Mouse (Mus musculus) cerebellum, adult 2 months (tissue): ENCODE measurements around the gene Ctnnbl1. TPM values are rescaled to one million over a fixed set of nuclear protein-coding genes. Genes with fewer than 3 reads are reported as not detected.

Experiments used
- DNase-seq, 2 experiments: peaks; one replicate each; pipeline ENCODE4 v3.0.0; 2021
- H3K27ac ChIP-seq: fragments of 200-500 bp; 2 replicates; pipeline ENCODE4 v1.5.1; 2012; ENCODE audit warnings: low read length, control low read depth, inconsistent platforms; ENCODE audit not compliant: insufficient read depth
- H3K27me3 ChIP-seq: fragments of 200-500 bp; 2 replicates; pipeline ENCODE4 v1.6.1; 2012; ENCODE audit warnings: inconsistent platforms, mild to moderate bottlenecking, low read length, moderate library complexity; ENCODE audit not compliant: control insufficient read depth, insufficient read depth
- H3K4me1 ChIP-seq: fragments of 200-500 bp; 2 replicates; pipeline ENCODE4 v1.6.1; 2011; ENCODE audit warnings: low read length; ENCODE audit not compliant: control insufficient read depth, insufficient read depth
- H3K4me3 ChIP-seq: fragments of 200-500 bp; replicated peaks from 2 replicates; pipeline ENCODE3; 2011; ENCODE audit warnings: mild to moderate bottlenecking, low read depth, low read length, control low read depth; ENCODE audit not compliant: insufficient read depth
- CTCF ChIP-seq: fragments of 200-500 bp; IDR thresholded peaks from 2 replicates; pipeline ENCODE4 v1.5.1; 2011; ENCODE audit warnings: low read depth, mild to moderate bottlenecking, control low read depth, low read length, moderate library complexity, borderline replicate concordance; ENCODE audit not compliant: insufficient read depth
- POLR2A ChIP-seq: fragments of 200-500 bp; IDR thresholded peaks from 2 replicates; pipeline ENCODE4 v1.6.1; 2011; ENCODE audit warnings: low read length, control low read depth, borderline replicate concordance; ENCODE audit not compliant: insufficient read depth
- WGBS: fragments of 180-500 bp; shearing (Covaris S2); methylation state at CpG from one replicate; pipeline ENCODE4 v1.1.7; 2018; 5-methylcytosine and 5-hydroxymethylcytosine counted together
- polyA plus RNA-seq: library from polyadenylated mRNA; depleted of rRNA; stranded (reverse); fragments of >200 nt; gene quantifications from 2 replicates; pipeline ENCODE4 v1.2.3, GENCODE M21; 2012

The Ctnnbl1 gene
- polyA plus RNA-seq, 1 experiment: 30.0 TPM

GRCm38 (mm10) chr2:157724574-157724914 lies 12.7 kb upstream of the Ctnnbl1 start:
- no peaks in the 10 kb centered on the region for H3K27me3 ChIP-seq
- DNase-seq: no peak
- no peaks in the 10 kb centered on the region; the same call in 1 of the 2 replicates for H3K4me1 ChIP-seq
- 22% methylated on average over 5 of the region's 5 CpGs for WGBS
- TF ChIP-seq CTCF: no peak
- no peak for TF ChIP-seq POLR2A
- H3K4me3 ChIP-seq: no peak overlapping the region
- H3K27ac ChIP-seq: no peak overlapping the region

GRCm38 (mm10) chr2:157744619-157745018 lies 7.4 kb downstream of the Ctnnbl1 start:
- 84% methylated on average over 7 of the region's 7 CpGs for WGBS
- Histone ChIP-seq H3K4me3 (no peak overlapping the region), H3K27ac (no peak overlapping the region), H3K27me3 (no peaks in the 10 kb centered on the region), H3K4me1 (no peaks in the 10 kb centered on the region)
- DNase-seq: no peak
- TF ChIP-seq CTCF (no peak), POLR2A (no peak)

- WGBS: over 99% methylated on average over 4 of the region's 4 CpGs
These were observed 8.5 kb downstream of the Ctnnbl1 start for GRCm38 (mm10) chr2:157745735-157746134.

GRCm38 (mm10) chr2:157746558-157746957 lies 9.4 kb downstream of the Ctnnbl1 start:
- 81% methylated on average over 9 of the region's 9 CpGs for WGBS
- Histone ChIP-seq H3K4me1 (peaks cover 7% of the 10 kb centered on the region), H3K4me3 (no peak overlapping the region), H3K27me3 (no peaks in the 10 kb centered on the region), H3K27ac (no peak overlapping the region)
- no peak for DNase-seq
- no peak for TF ChIP-seq CTCF
- no peak for TF ChIP-seq POLR2A

More at GRCm38 (mm10) chr2:157745735-157746134, 8.5 kb downstream of the Ctnnbl1 start:
- TF ChIP-seq CTCF: no peak
- Histone ChIP-seq H3K27ac (no peak overlapping the region), H3K27me3 (no peaks in the 10 kb centered on the region), H3K4me3 (no peak overlapping the region), H3K4me1 (peaks cover 4% of the 10 kb centered on the region)
- DNase-seq: no peak

- TF ChIP-seq CTCF (no peak), POLR2A (no peak)
- WGBS: 85% methylated on average over 2 of the region's 2 CpGs
- no peak overlapping the region for H3K4me3 ChIP-seq
- no peak for DNase-seq
- no peak overlapping the region for H3K27ac ChIP-seq
- peaks cover 9% of the 10 kb centered on the region for H3K4me1 ChIP-seq
- no peaks in the 10 kb centered on the region for H3K27me3 ChIP-seq
These were observed 10.8 kb downstream of the Ctnnbl1 start for GRCm38 (mm10) chr2:157747989-157748388.

- Histone ChIP-seq H3K27ac (no peak overlapping the region), H3K4me3 (no peak overlapping the region), H3K4me1 (peaks cover 9% of the 10 kb centered on the region), H3K27me3 (no peaks in the 10 kb centered on the region)
- TF ChIP-seq POLR2A: no peak
- no peak for TF ChIP-seq CTCF
- DNase-seq: no peak
- 60% methylated on average over 8 of the region's 8 CpGs for WGBS
These were observed 13.3 kb downstream of the Ctnnbl1 start for GRCm38 (mm10) chr2:157750481-157750880.

GRCm38 (mm10) chr2:157750926-157751588 lies 13.9 kb downstream of the Ctnnbl1 start:
- Histone ChIP-seq H3K4me3 (no peak overlapping the region), H3K4me1 (peaks cover 9% of the 10 kb centered on the region), H3K27ac (no peak overlapping the region), H3K27me3 (no peaks in the 10 kb centered on the region)
- WGBS: 51% methylated on average over 12 of the region's 12 CpGs
- DNase-seq: peak in 1 of 2 experiments; percentile 25
- no peak for TF ChIP-seq POLR2A
- TF ChIP-seq CTCF: no peak

GRCm38 (mm10) chr2:157751589-157752373 lies 14.6 kb downstream of the Ctnnbl1 start:
- Histone ChIP-seq H3K4me3 (no peak overlapping the region), H3K27ac (no peak overlapping the region), H3K27me3 (no peaks in the 10 kb centered on the region), H3K4me1 (peaks cover 9% of the 10 kb centered on the region)
- TF ChIP-seq POLR2A (no peak), CTCF (no peak)
- 13% methylated on average over 22 of the region's 22 CpGs for WGBS
- DNase-seq: peak; percentile 75 to 83
